Mouse (Mus musculus): Measurements from ENCODE around the gene Tm9sf1.

Gene Tm9sf1

DNA sequence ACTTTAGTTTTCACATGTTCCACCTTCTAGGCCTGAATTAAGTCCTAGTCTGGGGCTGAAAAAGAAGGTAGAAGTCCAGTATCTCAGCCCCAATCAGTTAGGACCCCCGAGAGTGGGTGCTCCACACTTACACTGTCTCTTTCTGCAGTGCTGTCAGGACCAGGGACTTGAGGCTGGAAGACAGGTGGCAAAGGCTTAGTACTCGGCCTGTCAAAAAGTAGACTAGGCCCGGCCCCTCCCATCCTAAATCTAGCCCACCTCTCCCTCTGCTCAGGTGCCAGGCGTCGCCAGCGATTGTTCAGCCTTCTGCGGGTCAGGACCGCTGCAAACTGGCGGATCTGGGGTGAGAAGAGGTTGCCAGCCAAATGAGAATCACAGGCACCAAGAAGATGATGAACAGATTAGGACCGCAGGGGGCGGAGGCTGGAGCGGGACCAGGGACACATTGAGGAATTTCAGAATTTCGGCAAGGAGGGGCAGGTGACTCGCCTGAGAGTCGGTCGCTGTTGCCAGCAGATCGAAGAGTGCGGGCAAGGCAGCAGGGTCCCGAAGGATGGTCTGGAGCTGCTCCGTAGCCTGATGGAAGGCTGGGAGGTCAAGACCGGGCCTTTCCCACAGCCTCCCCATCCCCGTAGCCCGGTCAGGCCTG, 8.6 kb downstream of the Tm9sf1 start:
- DNase-seq (ENCODE audit: low spot score in 2 of 2): no peak

DNA sequence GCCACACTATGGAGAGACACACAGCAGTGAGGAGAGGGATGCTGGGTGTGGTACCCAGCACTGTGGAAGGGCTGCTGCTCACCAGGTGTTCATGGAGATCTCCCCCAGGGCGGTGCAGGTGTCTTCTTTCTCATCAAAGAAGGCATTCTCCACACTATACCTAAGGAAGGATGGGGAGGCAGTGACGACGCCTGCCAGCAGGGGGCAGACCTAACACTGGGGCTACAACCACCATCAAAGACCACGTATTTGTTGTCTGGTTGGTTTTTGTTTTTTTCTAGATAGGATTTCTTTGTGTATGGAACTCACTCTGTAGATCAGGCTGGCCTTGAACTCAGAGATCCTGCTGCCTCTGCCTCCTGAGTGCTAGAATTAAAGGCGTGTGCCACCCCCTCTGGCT, 14.3 kb downstream of the Tm9sf1 start:
- DNase-seq (ENCODE audit: low spot score in 2 of 2): no peak

DNA sequence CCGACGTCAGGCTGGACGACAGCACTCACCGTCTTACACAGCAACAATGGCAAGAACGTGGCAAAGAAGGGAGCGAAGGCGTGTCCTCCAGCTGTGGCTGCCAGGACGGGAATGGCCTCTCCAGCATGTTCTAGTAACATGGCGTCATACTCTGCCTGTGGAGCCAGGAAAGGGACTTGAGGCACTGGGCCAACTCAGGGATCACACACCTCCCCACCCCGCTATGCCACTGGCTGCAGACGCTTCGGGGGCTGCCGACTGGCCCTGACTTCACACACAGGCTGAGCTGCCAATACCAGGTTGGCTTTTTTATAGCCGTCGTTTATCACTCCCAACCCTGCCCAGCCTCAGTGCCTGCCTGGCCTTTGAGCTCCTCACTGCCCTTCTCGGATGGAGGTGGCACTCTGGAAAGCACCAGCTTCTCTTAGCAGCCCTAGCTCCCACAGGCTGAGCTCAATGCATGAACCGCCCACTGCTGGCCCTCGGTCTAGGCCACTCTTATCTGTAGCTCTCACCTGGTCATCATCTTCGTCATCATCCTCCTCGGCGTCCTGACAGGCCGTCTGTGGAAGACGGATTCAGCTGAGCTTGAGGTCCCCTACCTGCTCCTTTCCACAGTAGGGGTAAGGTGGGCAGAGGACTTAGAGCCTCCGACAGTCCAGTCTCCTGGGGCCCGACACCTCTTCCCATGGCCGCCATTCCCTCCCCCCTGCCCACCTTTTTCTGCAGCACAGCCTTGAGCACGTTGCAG, 15.4 kb downstream of the Tm9sf1 start:
- DNase-seq (ENCODE audit: low spot score in 2 of 2): no peak

DNA sequence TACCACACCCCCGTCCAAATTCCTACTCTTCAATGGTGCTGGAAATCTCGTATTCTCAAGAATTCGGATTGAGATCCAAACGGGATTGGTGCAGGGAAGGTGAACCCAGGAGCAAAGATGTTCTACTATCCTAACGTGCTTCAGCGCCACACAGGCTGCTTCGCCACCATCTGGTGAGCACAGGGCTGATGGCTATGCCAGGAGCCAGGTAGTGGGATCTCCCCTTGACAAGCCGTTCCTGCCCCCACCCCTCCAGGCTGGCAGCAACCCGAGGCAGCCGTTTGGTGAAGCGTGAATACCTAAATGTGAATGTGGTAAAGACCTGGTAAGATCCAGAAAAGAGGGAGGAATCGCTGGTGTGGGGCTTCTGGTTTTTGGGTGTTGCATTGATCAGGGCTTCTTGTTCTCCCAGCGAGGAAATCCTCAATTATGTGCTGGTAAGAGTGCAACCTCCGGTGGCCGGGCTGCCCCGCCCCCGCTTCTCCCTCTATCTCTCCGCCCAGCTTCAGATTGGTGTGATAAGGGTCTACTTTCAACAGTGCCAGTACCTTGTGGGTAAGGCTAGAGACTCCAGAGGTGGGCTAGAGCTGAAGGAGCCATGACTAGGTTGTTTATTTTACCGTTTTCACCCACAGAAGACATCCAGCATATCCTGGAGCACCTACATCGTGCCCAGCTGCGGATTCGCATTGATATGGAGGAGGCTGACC, 25.0 kb downstream of the Tm9sf1 start:
- no peak for DNase-seq (ENCODE audit: low spot score in 2 of 2)

DNA sequence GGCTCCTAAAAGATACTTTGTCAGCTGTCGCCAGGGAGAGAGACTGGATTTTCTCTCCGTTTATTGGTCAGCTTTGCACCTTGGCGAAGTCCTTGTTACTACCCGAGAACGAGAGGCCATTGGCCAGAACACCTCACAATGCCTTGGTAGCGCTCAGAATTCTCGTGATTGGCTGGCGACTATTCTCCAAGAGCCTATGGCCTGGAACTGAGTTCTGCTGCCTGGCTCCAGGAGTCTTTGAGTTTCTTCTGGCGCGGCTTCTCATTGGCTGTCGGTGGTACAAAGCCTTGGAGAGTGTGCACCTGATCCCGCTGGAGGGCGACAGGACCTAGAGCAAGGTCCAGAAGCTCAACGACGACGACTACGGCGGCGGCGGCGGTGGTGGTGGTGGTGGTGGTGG, 25.8 kb downstream of the Tm9sf1 start, which contains the start of gene Rec8:
Gene Rec8 (plus strand): TSS at position 216 of the 400 bp plus-strand sequence.
- DNase-seq (ENCODE audit: low spot score in 2 of 2): no peak

DNA sequence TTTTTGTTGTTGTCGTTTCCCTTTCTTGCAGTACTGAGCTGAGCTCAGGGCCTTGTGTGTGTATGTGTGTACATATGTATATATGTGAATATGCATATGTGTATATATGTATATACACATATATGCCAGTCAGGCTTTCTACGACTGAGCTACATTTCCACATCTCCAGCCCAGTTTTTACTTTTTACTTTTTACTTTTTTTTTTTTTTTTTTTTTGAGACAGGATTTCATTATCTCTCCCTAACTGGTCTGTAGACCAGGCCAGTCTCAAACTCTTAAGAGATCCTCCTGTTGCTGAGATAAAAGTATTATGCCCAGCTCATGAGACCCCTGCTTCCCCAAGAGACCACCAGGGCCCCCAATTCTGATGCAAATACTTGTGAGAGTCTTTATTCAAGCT, 26.8 kb downstream of the Tm9sf1 start:
- no peak for DNase-seq (ENCODE audit: low spot score in 2 of 2)

DNA sequence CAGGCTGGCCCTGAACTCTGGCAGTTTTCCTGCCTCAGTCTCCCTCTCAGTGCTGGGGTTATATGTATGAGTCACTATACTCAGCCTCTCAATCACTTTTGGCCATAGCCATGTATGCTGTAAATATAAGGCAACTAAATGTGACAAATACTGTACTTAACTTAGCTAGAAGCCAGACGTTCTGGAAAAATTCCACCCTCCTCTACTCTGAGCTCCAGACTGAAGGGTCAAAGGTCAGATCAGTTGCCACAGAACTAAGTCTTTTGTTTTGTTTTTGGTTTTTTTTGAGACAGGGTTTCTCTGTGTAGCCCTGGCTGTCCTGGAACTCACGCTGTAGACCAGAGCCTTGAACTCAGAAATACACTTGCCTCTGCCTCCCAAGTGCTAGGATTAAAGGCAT, 27.7 kb downstream of the Tm9sf1 start:
- DNase-seq (ENCODE audit: low spot score in 2 of 2): no peak

DNA sequence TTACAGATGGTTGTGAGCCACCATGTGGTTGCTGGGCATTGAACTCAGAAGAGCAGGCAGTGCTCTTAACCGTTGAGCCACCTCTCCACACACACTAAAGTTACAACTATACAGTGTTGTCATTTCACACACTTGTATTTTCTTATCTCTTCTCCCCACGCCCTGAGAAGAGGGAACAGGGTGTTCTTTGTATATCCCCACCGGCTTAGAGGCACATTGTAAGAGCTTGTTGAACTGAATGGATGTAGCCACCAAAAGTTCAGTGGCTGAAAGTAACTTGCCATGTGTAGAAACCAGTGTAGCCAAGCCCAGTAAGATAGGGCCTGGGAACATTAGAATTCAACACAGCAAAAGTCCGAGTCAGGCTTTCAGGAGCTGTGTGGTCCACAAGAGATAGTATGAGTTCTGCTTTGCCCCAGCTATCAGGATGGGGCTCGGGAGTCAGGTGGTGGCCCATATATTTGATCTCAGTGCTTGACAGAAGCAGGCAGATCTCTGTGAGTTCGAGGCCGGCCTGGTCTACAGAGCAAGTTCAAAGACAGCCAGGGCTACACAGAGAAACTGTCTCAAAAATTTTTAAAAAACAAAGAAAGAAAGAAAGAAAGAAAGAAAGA, 28.9 kb downstream of the Tm9sf1 start:
- no peak for DNase-seq (ENCODE audit: low spot score in 2 of 2)

DNA sequence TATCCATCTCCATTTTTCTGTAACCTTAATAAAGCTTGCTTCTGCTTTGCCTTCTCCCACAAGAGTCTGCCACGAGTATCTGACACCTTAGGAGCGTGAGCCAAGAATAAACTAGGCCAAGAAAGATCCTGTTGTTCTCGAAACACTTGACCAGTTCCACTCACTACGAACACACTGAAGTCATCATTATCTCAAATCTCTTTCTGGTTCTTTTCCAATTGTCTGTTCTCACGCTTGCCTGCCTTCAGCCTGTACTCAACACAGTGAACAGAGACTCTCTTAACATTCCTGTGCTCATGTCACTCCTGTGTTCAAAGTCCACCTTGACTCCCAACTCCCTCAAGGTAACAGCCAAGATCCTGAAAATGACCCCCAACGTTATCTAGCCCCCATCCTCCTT, 30.3 kb downstream of the Tm9sf1 start:
- DNase-seq (ENCODE audit: low spot score in 2 of 2): no peak

DNA sequence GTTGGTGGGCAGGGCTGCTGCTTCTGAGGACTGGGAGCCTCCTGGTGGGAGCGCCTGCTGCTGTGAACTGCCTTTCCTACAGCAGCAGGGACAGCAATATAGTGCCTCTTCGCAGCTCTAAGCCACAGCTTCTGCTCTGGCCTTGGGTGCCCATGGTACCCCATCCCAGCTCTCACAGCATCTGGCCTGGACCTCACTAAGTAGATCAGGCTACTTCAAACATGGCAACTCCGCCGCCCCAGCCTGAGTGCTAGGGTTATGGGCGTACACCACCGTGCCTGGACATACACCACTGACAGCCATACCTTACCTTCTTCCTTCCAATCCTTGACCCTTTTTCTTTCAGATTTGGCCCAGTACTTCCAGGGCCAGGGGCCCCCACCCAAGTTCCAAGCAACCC, 35.3 kb downstream of the Tm9sf1 start:
- DNase-seq (ENCODE audit: low spot score in 2 of 2): no peak

DNA sequence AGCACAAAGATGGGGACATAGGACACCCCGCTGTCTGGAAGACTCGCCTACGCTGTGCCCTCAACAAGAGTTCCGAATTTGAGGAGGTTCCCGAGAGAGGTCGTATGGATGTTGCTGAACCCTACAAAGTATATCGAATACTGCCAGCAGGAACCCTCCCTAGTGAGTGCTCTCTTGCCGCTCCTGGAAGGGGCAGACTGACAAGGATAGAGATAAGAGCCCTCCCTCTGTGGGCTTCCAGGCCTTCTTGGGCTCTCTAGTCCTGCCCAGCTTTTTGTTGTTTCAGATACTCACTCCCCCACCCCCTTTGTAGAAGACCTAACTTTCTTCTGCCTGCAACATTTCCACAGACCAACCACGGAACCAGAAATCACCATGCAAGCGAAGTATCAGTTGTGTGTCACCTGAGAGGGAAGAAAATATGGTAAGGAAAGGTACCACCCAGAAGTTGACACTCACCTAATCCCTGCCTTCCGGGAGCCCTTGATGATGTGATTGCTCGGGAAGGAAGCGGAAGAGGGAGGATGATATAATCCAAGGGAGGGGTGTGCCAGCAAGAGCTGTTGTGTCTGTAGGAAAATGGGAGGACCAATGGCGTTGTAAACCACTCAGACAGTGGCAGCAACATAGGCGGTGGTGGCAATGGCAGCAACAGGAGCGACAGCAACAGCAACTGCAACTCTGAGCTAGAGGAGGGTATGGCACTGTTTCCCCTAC, 37.7 kb downstream of the Tm9sf1 start:
- DNase-seq (ENCODE audit: low spot score in 2 of 2): no peak

DNA sequence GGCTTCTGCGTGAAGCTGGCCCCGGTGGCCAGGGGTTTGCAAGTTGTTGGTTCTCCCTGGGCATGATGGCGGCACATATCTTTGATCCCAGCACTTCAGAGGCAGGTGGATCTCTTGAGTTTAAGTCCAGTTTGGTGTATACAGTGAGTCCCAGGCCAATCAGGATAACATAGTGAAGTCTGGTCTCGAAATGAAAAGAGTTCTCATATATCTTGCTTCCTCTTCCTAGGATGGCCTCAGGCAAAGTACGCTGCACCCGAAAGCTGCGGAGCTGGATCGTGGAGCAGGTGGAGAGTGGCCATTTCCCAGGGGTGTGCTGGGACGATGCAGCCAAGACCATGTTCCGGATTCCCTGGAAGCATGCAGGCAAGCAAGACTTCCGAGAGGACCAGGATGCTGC, 38.8 kb downstream of the Tm9sf1 start:
- DNase-seq (ENCODE audit: low spot score in 2 of 2): no peak

DNA sequence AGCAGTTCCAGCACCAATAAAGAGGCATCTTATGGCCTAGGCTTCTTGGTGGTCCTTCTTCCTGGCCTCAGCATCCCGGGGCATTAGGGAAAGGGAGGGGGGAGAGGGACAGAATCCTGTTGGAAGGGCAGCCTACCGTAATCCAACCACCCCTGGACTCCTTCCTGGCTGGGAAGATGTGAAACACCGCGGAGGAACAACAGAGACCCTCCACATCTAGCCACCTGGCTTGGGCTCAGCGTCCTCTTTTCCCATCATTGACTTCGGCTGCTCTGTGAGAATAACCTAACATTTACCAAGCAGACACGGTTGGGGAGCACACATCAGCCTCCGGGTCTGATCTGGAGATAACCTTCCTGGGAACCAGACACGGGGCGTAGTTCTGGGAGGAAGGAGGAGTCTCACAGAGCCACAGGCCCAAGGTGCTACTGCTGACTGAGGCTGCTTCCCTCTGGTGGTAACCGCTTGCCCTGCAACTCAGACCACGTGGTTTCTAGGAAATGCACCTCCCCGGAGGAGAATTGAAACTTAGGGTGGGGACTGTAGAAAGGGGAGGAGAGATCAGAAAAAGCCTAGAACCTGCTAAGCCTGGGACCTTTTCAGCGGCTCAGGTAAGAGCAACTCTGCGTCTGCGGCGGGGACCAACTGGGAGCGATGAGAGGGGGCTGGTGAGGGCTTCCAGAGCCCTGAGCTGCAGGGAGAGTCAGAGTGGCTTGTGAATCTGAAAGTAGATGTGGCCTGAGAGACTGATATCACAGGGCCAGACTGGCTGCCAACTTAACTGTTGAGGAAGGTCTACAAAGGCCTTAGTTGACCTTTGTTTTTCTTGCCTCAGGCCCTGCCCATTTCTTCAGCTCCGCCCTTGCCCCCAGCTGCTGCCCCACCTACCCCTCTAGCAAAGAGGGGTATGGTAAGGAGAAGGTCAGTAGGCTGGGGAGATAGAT, 39.7 kb downstream of the Tm9sf1 start:
- peak; percentile 77 to 83 for DNase-seq (ENCODE audit: low spot score in 2 of 2)

DNA sequence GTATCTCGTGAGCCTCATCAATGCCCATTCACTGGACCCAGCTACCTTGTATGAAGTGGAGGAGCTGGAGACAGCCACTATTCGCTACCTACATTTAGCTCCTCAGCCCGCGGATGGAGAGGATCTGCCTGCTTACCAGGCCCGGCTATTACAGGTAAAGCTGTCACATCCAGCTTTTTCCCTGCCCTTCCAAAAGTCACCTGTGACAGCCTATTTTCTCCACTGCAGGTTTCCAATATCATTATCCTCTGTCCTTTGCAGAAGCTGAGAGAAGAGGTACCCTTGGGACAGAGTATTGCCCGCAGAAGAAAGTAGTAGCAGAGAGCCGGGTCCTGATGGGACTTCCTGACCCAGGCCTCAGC, 40.4 kb downstream of the Tm9sf1 start, which contains the start of gene Irf9:
Gene Irf9 (plus strand): TSS at position 301 of the 362 bp plus-strand sequence.
- DNase-seq (ENCODE audit: low spot score in 2 of 2): no peak

DNA sequence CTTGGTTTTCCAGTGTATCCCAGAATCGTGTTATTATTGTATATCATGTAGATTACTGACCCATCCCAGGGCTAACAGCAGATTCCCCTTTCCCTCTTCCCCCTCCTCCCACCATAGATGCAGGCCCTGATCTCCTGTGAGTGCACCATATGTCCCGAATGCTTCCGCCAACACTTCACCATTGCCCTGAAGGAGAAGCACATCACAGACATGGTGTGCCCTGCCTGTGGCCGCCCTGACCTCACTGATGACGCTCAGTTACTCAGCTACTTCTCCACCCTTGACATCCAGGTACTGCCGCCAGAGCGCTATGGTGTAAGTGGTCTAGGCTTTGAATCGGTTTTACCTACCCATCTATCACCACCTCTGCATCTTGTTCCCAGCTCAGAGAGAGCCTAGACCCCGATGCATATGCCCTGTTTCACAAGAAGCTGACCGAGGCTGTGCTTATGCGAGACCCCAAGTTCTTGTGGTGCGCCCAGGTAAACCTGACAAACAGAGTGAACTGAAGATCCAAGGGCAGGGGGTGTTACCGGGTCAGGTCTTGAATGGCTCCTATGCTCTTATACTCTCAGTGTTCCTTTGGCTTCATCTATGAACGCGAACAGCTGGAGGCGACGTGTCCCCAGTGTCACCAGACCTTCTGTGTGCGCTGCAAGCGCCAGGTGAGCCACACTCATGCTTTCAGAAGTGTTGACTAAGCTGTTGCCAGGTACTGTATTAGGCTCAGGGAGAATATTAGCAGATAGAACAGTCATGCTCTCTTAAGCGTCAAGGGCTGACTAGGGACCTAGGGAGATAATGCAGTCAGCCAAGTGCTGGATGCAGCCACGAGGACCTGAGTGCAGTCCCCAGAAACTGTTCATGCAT, 44.9 kb downstream of the Tm9sf1 start:
- no peak for DNase-seq (ENCODE audit: low spot score in 2 of 2)

DNA sequence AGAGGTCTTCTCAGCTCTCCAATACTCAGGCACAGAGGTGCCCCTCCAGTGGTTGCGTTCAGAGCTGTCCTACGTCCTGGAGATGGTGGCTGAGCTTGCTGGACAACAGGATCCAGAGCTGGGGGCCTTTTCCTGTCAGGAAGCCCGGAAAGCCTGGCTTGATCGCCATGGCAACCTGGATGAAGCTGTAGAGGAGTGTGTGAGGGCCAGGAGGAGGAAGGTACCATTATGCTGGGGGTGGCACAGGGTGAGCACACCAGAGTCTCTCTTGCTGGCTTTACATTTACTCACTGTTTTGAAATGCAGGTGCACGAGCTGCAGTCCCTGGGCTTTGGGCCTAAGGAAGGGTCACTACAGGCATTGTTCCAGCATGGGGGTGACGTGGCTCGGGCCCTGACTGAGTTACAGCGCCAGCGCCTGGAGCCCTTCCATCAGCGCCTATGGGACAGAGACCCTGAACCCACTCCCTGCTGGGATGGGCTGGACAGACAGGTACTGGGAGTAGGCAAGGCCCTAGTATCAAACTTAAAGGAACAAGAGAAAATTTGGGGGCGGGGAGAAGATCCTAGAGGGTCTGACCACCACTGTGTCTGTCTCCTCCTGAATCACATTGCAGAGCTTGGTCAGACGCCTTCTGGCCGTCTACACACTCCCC, 47.4 kb downstream of the Tm9sf1 start:
- no peak for DNase-seq (ENCODE audit: low spot score in 2 of 2)

DNA sequence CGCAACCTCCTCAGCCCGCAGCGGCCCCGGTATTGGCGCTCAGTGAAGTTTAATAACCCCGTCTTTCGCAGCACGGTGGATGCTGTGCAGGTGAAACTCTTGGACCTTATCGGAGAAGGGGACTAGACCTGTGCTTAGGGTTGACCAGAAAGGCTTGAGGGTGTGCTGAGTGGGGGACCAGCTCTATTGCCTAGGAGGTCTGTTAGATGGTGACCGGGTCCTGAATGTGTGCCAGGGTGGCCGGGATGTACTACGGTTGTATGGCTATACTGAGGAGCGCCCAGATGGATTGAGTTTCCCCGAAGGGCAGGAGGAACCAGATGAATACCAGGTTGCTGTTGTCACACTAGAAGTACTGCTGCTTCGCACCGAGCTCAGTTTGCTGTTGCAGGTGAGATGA, 51.4 kb downstream of the Tm9sf1 start:
- DNase-seq (ENCODE audit: low spot score in 2 of 2): no peak

DNA sequence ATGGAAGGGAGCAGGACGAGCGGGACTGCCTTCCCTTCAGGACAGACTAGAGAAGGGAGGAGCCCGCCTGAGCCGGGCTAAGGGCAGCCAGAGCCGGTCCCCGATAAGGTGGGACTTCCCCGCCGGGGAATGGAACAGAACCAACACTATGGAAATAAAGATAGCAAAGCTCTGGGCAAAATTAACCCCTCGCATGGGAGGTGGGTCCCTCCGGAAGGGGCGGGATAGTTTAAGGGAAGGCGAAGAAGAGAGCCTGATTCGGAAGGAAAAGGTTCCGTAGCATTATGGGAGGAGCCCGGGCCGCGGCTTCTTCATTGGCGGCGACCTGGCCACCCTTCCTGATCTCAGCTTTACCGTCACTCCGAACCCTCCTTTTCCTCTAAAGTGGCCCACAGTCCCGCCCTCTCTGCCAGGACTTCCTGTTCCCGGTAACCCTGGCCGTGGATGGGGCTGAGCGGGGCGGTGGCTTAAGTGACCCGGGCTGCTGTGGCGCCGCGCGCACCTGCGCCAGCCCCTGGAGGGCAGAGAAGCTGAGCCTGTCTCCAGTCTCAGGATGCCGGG, 52.2 kb downstream of the Tm9sf1 start, which contains the start of gene Rnf31:
Gene Rnf31 (plus strand): TSS at position 378 of the 561 bp plus-strand sequence.
- peak; percentile 73 to 85 for DNase-seq (ENCODE audit: low spot score in 2 of 2)
